ENCODE assay signal across 11 mouse cellular contexts in genomic region chr1:58796853-58797252, GRCm38 (mm10). TPM values are rescaled to one million over a fixed set of nuclear protein-coding genes. Genes with fewer than 3 reads are reported as not detected.
DNase-seq lines count a peak whose midpoint lies in the region; ATAC-seq and TF ChIP-seq lines count a peak whose summit lies in the region.
"Had no signal": no experiment of that assay in that cellular context is flagged by ENCODE, and none has a peak within 500 bp of the region (broad histone marks: within the 10 kb centered on the region; RNA-seq: fewer than 3 reads in every experiment).

No protein-coding gene starts in this region.

- ATAC-seq in heart, embryonic 16.5 days (replicated peaks; ENCODE audit: extremely low read depth, insufficient read depth, low FRiP score): no peak
- ATAC-seq in midbrain, embryonic 11.5 days (ENCODE audit: low FRiP score): no peak
- ATAC-seq in midbrain, embryonic 13.5 days: no peak
- no peak for ATAC-seq in liver, embryonic 11.5 days (replicated peaks; ENCODE audit: low FRiP score)
- ATAC-seq in stomach, postnatal 0 days (ENCODE audit: low FRiP score, low TSS enrichment): no peak

- peak overlapping the region; percentile 51 for H3K4me2 ChIP-seq in heart, embryonic 16.5 days (ENCODE audit: low read depth, low read length)
- H3K4me2 ChIP-seq in midbrain, embryonic 11.5 days: no peak overlapping the region
- no peak overlapping the region for H3K4me2 ChIP-seq in midbrain, embryonic 13.5 days (replicated peaks)
- peak overlapping the region; percentile 46 for H3K4me2 ChIP-seq in liver, embryonic 11.5 days
- peak overlapping the region; percentile 15 for H3K4me2 ChIP-seq in stomach, postnatal 0 days (replicated peaks; ENCODE audit: low read depth)

- H3K4me1 ChIP-seq in heart, embryonic 16.5 days (ENCODE audit: control insufficient read depth, insufficient read depth, low read length): 0 out of 2 replicates have a peak, but pooled peaks cover 2% of the 10 kb centered on the region
- H3K4me1 ChIP-seq in midbrain, embryonic 11.5 days (ENCODE audit: control insufficient read depth, insufficient read depth, low read length): peaks cover 4% of the 10 kb centered on the region; the same call in 1 of the 2 replicates
- H3K4me1 ChIP-seq in midbrain, embryonic 13.5 days (replicated peaks): peaks cover 12% of the 10 kb centered on the region
- H3K4me1 ChIP-seq in liver, embryonic 11.5 days (replicated peaks; ENCODE audit: control insufficient read depth, insufficient read depth, low read length): 0 out of 2 replicates have a peak, but pooled peaks cover 7% of the 10 kb centered on the region
- H3K4me1 ChIP-seq in stomach, postnatal 0 days (replicated peaks; ENCODE audit: control insufficient read depth, insufficient read depth): no peaks in the 10 kb centered on the region

- intact Hi-C loops in heart, postnatal 25 days (cut with DNase I): no loop called here

- H3K9me3 ChIP-seq in heart, embryonic 16.5 days (replicated peaks; ENCODE audit: control insufficient read depth, low read length): no peaks in the 10 kb centered on the region
- no peaks in the 10 kb centered on the region for H3K9me3 ChIP-seq in midbrain, embryonic 11.5 days (ENCODE audit: control insufficient read depth, low read length)
- H3K9me3 ChIP-seq in midbrain, embryonic 13.5 days: no peaks in the 10 kb centered on the region
- H3K9me3 ChIP-seq in liver, embryonic 11.5 days (ENCODE audit: control insufficient read depth, low read length): no peaks in the 10 kb centered on the region; the same call in 1 of the 2 replicates
- H3K9me3 ChIP-seq in stomach, postnatal 0 days (ENCODE audit: control insufficient read depth, low read length): no peaks in the 10 kb centered on the region

- no peak for TF ChIP-seq CTCF in stomach, postnatal 0 days (IDR thresholded peaks at IDR 0.05; ENCODE audit: low read depth)

- 69% methylated on average over 4 of the region's 4 CpGs for WGBS in heart, embryonic 16.5 days
- WGBS in midbrain, embryonic 11.5 days: 66% methylated on average over 4 of the region's 4 CpGs
- WGBS in midbrain, embryonic 13.5 days: 81% methylated on average over 4 of the region's 4 CpGs
- 64% methylated on average over 4 of the region's 4 CpGs for WGBS in liver, embryonic 11.5 days
- WGBS in stomach, postnatal 0 days: 49% methylated on average over 4 of the region's 4 CpGs

- DNase-seq in heart, postnatal 25 days (ENCODE audit: low spot score): no peak
- peak; percentile 59 for DNase-seq in midbrain, embryonic 11.5 days (ENCODE audit: low spot score, missing footprints)
- DNase-seq in liver, embryonic 11.5 days (ENCODE audit: low spot score): no peak
- DNase-seq in stomach, postnatal 0 days (ENCODE audit: low spot score): no peak
- DNase-seq in frontal cortex, postnatal 25 days (ENCODE audit: low spot score in 2 of 2): no peak
- no peak for DNase-seq in cerebellum, adult 8-10 months
- DNase-seq: kidney, adult 11 months; right cerebral cortex, adult 18-20 months had no signal

- no peak overlapping the region; the same call in 1 of the 2 replicates for H3K27ac ChIP-seq in heart, embryonic 16.5 days (ENCODE audit: low read length)
- H3K27ac ChIP-seq in midbrain, embryonic 11.5 days (ENCODE audit: low read depth, low read length): no peak overlapping the region
- no peak overlapping the region for H3K27ac ChIP-seq in midbrain, embryonic 13.5 days
- no peak overlapping the region for H3K27ac ChIP-seq in liver, embryonic 11.5 days (ENCODE audit: low read depth, low read length)
- H3K27ac ChIP-seq in stomach, postnatal 0 days (replicated peaks): no peak overlapping the region
- H3K27ac ChIP-seq: neural tube, embryonic 12.5 days had no signal

- peak overlapping the region; percentile 18 for H3K4me3 ChIP-seq in heart, embryonic 16.5 days (ENCODE audit: low read length)
- H3K4me3 ChIP-seq in midbrain, embryonic 11.5 days (ENCODE audit: low read depth, low read length): no peak overlapping the region
- H3K4me3 ChIP-seq in midbrain, embryonic 13.5 days (replicated peaks): no peak overlapping the region
- peak overlapping the region; percentile 20; the same call in 1 of the 2 replicates for H3K4me3 ChIP-seq in liver, embryonic 11.5 days (ENCODE audit: low read depth, low read length)
- H3K4me3 ChIP-seq in stomach, postnatal 0 days (ENCODE audit: low read depth, low read length): peak overlapping the region; percentile 4; the same call in 1 of the 2 replicates

- H3K36me3 ChIP-seq in heart, embryonic 16.5 days (ENCODE audit: control insufficient read depth, insufficient read depth): peaks cover 3% of the 10 kb centered on the region
- H3K36me3 ChIP-seq in midbrain, embryonic 11.5 days (ENCODE audit: control insufficient read depth, insufficient read depth, low read length): no peaks in the 10 kb centered on the region
- no peaks in the 10 kb centered on the region for H3K36me3 ChIP-seq in midbrain, embryonic 13.5 days
- H3K36me3 ChIP-seq in liver, embryonic 11.5 days (ENCODE audit: control insufficient read depth, insufficient read depth, low read length): peaks cover 5% of the 10 kb centered on the region
- no peaks in the 10 kb centered on the region for H3K36me3 ChIP-seq in stomach, postnatal 0 days (ENCODE audit: control insufficient read depth, insufficient read depth, low read length)
- H3K36me3 ChIP-seq: neural tube, embryonic 12.5 days had no signal

- H3K9ac ChIP-seq in heart, embryonic 16.5 days (ENCODE audit: low read length): no peak overlapping the region
- no peak overlapping the region for H3K9ac ChIP-seq in midbrain, embryonic 11.5 days (ENCODE audit: low read length)
- no peak overlapping the region for H3K9ac ChIP-seq in midbrain, embryonic 13.5 days (replicated peaks)
- H3K9ac ChIP-seq in liver, embryonic 11.5 days (ENCODE audit: low read depth, low read length): no peak overlapping the region
- H3K9ac ChIP-seq in stomach, postnatal 0 days (ENCODE audit: low read length): no peak overlapping the region

- H3K27me3 ChIP-seq in heart, embryonic 16.5 days (ENCODE audit: control insufficient read depth, insufficient read depth, low read length): no peaks in the 10 kb centered on the region
- no peaks in the 10 kb centered on the region; the same call in 1 of the 2 replicates for H3K27me3 ChIP-seq in midbrain, embryonic 11.5 days (ENCODE audit: control insufficient read depth, insufficient read depth, low read length)
- peaks cover 7% of the 10 kb centered on the region; the same call in 1 of the 2 replicates for H3K27me3 ChIP-seq in midbrain, embryonic 13.5 days
- no peaks in the 10 kb centered on the region for H3K27me3 ChIP-seq in liver, embryonic 11.5 days (replicated peaks; ENCODE audit: control insufficient read depth, insufficient read depth, low read length)
- H3K27me3 ChIP-seq in stomach, postnatal 0 days (ENCODE audit: control insufficient read depth, insufficient read depth, low read length): no peaks in the 10 kb centered on the region

- TF ChIP-seq EP300 in stomach, postnatal 0 days (optimal IDR thresholded peaks at IDR 0.05): no peak

RNA-seq across cellular contexts. Expression of gene Casp8, which starts 1.7 kb away (rescaled TPM):
- 24.6 and 26.0 TPM in 2 replicates for polyA plus RNA-seq in heart, embryonic 16.5 days (2015; fragmentation: Nextera tagmentation; extraction: Ambion mirVana)
- 1 to 10 TPM; 8.0 to 8.2 TPM for total RNA-seq in heart, postnatal 25 days (2021)
- 10.4 and 12.1 TPM in 2 replicates for polyA plus RNA-seq in midbrain, embryonic 11.5 days (2014; fragmentation: Nextera tagmentation; extraction: Ambion mirVana)
- polyA plus RNA-seq in midbrain, embryonic 13.5 days (2015; fragmentation: Nextera tagmentation; extraction: Ambion mirVana): 5.4 and 6.7 TPM in 2 replicates
- 28.8 and 30.3 TPM in 2 replicates for polyA plus RNA-seq in liver, embryonic 11.5 days (2014; fragmentation: Nextera tagmentation; extraction: Ambion mirVana)
- polyA plus RNA-seq in stomach, postnatal 0 days (2015; fragmentation: Nextera tagmentation; extraction: Ambion mirVana): 36.6 and 37.0 TPM in 2 replicates

Comparison
In these comparisons a context has a peak if more than half of its experiments do, and no peak if none do; other contexts are left out.
1. H3K4me2 ChIP-seq: peak in heart, embryonic 16.5 days (single experiment), liver, embryonic 11.5 days (single experiment) and stomach, postnatal 0 days (single experiment); none in midbrain, embryonic 11.5 days (single experiment) and midbrain, embryonic 13.5 days (single experiment).
2. H3K4me3 ChIP-seq: peak in heart, embryonic 16.5 days (single experiment), liver, embryonic 11.5 days (single experiment) and stomach, postnatal 0 days (single experiment); none in midbrain, embryonic 11.5 days (single experiment) and midbrain, embryonic 13.5 days (single experiment).